Mouse (Mus musculus): ENCODE results near the gene Ndufs2.

Ndufs2 gene

DNA sequence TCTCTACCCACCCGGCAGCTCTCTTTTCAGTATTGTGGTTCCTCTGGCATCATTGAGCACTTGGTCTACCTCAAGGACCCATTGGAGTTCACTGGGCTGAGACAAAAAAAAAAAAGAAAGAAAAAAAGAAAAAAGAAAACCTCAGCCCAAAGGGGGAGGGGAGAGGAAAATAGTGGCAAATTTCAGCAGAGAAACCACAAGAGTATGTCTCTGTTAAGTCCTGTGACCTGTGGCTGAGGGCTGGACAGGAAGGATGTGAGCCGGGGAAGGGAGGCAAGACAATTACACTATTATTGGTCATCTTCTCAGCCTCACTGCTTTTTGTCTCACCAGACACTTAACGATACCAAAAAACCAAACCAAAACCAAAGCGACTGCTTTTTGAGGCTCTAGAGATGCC lies 19.3 kb downstream of the Ndufs2 start:
- no peak for DNase-seq (ENCODE audit: low read depth, low spot score)

DNA sequence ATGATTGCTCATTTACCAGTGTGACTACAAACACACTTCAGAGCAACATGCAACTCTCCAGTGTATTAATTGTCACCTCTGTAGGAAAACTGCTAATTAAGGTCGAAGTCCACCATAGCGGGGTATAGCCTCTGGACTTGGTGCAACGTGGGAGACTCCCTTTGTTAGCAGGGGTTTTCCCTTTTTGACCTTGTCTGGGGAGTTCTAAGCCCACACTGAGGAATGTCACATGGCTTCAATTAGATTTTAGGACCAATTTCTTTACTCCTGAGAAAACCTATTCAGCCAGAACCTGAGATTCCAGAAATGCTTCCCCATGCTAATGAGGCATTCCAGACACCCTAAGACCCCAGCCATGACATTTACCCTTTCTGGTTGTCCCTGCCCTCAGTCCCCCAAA lies 21.0 kb downstream of the Ndufs2 start:
- DNase-seq (ENCODE audit: low read depth, low spot score): no peak

DNA sequence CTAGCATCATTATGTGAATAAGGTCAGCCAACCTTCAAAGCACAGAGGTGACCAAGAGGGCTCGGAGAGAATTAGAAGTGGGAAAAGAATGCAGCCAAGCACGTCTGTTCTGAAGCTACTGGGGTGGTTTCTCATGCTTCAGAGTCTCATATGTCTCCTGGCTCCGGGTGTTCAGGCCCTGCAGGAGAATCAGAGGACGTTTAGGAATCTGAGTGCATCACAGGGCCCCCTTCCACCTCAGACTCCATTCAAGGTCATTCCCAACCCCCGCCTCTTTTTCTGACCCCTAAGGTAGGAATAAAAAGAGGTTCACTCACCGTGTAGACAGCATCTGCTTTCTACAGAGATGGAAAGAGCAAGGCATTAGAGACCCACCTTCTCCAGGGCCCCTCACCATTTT lies 21.4 kb downstream of the Ndufs2 start:
- no peak for DNase-seq (ENCODE audit: low read depth, low spot score)

DNA sequence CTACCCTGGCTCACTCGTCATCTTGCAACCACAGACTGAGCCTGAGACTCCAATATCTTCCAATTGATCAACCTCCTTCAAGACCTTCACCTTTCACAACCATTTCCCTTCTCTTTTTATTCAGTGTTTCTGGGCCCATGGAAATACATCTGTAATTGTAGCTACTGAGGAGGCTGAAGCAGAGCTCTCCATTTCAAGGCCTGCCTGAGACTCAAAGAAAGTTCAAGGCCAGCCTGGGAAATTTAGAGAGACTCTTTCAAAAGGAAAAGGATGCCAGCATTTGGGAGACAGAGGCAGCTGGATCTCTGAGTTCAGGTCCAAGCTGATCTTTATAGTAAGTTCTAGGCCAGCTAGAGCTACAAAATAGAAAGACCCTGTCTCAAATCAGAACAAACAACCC lies 23.3 kb downstream of the Ndufs2 start:
- no peak for DNase-seq (ENCODE audit: low read depth, low spot score)

DNA sequence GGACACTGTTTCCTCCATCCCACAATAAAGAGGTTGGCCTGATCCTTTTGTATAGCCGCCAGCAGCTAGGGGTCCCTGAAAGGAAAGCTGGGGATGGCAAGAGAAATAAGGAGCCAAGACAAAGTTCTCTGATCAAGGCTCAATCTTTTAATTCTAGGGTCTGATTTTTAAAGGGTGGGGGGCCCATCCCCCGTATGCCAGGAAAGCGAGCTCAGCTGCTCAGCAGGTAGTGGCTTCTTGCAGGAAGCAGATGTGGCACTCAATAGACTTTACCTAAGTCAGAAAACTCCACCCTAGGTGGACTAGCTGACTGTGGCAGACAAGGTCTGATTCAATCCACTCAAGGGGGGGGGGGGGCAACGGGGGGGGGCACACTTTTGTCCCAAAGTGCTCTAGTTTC lies 24.4 kb downstream of the Ndufs2 start:
- DNase-seq (ENCODE audit: low read depth, low spot score): no peak

DNA sequence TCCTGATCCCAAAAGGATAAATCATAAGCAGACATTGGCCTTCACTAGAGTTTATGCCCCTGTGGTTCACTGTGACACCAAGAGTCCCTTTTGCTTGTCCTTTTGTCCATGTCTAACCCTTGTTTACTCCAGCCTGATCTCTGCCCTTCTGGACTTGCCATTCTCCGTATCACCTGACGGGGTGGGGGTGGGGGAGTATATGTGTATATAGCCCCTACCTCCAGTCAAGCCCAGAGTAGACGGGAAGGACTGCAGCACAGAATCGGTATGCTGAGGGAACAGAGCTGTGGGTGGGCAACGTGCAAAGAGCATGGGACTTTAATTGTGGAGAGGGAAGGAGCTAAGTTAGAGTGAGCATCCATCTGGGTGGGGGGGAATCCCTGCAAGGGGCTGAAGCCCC lies 26.3 kb downstream of the Ndufs2 start, which contains the start of gene Apoa2:
Apoa2 (plus strand) TSS at position 198 of the 400 bp plus-strand sequence.
- DNase-seq (ENCODE audit: low read depth, low spot score): no peak

DNA sequence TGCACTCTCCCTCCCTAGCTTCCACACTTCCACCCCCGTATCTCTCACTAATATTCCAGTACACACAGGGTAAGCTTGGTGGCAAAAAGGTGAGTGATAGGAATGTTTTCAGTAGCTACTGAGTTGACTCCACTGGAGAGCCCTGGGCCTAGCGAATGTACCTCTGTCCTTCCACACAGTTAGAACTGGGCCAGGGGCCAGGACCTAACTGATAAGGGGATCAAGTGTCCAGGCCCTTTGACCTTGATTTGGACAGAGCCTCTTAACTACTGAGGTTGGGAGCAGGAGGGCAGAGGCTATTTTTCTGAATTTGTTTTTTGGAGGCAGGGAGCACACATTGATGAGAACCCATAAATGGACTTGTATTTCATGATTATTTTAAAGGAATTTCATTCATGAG lies 27.4 kb downstream of the Ndufs2 start:
- DNase-seq (ENCODE audit: low read depth, low spot score): no peak

DNA sequence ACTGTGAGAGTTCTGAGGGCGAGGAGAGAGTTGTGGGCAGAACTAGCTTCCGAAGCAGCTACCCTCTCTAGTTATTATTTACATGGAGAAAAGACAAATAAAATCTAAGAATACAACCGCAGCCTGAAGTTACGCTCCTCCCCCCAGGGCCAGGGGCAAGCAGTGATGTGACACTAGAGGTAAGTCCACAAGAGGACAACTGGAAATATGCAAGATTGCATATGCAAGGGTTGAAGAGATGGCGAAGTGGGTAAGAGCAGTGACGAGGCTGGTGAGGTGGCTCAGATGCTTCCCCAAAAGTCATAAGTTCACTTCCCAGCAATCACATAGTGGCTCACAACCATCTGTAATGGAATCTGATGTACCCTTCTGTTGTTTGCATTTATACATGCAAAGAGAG lies 28.0 kb downstream of the Ndufs2 start:
- no peak for DNase-seq (ENCODE audit: low read depth, low spot score)

DNA sequence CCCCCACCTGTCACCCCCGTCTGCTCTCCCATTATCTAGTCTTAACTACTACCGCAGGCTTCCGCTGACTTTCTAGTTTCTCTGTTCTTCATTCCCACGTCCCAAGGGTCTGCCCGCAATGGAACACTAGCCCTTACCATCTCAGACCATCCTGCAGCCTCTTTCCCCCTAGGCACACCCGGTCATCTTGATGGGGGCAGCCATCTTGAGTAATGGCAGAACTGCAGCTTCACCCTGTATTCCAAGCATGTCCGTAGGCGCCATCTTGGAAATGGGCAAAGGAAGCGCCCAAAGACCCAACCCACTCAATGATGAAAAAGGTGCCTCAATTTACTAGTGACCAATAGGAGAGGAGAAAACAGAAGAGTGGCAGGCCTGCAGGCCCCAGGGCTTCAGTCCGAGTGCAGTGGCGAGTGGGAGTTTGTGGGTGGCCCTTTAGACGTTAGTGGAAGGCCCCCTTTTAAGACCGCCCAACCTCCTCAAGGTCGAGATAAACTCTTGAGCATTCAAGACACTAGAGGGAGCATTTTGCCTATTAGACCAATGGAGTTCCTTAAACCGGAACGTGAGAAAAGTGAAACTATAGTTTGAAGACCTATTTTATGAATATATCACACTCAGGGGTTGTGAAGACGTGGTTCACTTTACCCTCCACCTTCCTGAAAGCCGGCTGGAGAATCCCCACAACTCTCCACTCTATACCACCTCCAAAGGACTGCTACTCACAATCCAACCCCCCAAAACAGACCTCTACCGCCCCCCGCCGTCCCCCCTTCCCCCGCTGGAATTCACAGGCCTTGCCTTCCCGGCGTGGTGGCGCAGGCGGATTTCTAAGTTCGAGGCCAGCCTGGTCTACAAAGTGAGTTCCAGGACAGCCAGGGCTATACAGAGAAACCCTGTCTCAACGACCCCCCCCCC lies 28.7 kb downstream of the Ndufs2 start, which contains the start of gene Tomm40l:
Tomm40l (minus strand) TSS at position 277 of the 918 bp plus-strand sequence.
- peak; percentile 100 for DNase-seq (ENCODE audit: low read depth, low spot score)

DNA sequence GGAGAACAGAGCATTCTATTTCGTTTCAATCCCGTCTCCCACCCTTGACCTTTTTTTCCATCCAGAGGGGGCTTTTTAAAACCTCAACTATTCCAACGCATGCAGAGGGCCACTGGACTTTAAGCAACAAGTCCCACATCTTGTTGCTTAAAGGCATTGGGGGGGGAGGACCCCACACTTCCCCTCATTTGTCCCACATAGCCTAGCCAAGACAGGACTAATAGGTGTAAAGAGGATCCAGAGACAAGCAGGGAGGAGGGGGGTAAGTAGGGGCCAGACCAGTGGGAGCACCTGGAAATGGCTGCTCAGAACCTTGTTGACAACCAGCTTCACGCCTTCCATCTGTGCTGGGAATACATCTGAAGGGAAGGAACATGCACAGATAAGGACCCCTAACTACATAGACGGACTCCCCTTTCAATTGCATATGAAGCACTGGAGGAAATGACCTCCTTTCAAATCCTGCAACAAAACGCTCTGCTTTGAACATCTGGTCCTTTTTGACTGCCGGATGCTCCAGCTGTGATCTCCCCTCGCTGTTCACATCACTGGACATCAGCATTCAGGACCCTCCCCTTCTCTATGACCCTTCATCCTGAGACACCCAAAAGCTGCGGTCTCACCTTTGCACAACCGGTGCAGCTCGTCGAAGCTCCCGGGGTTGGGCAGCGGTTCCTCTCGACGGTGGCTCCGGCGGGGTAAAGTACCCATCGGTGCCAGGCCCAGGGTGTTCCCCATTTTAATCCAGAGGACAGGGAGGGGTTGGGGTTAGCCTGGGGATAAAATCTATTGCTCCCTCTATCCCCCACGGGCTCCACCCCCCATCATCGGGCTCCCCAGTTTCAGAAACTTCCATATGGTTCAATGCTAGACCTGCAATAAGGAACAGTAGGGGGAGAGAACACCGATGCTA lies 29.7 kb downstream of the Ndufs2 start:
- no peak for DNase-seq (ENCODE audit: low read depth, low spot score)

DNA sequence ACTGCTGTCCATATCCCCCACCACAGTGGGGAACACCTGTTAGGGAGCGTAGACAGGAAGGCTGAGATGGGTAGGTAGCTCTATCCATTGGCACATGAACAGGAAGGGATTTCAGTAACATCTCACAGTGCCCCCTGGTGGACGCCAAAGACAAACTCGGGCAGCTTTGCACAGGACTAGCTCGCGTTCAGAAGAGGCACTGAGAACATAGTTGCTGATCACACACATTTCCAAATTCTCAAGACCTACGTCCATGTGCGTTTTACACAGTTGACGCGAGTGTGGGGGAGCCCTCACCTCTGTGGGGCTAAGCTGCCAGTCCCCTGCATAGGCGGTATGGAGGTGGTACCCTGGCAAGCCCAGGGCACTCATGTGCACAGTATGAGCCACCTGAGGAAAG lies 30.3 kb downstream of the Ndufs2 start:
- DNase-seq (ENCODE audit: low read depth, low spot score): peak; percentile 96

DNA sequence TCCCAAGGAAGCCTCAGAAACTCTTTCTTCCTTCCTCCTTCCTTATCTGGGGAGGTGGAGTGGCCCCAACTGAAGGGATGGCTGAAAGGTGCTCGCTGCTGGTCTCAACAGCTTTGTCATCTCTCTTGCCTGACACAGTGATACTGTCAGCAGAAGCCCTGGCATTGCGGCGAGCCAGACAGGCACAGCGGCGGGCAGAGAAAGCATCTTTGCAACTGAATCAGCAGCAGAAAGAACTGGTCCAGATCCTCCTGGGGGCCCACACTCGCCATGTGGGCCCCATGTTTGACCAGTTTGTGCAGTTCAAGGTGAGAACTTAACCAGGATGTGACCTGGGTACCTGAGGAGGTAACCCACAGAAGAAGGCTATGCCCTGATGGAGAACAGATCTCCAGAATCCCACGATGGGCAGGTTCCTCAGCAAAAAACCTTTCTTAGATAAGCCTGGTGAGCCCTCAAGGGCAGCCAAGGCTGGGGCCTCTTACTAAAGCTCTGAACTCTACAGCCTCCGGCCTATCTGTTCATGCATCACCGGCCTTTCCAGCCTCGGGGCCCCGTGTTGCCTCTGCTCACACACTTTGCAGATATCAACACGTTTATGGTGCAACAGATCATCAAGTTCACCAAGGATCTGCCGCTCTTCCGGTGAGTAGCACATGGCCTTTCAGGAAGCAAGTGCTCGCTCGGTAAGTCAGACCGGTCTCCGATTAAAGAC lies 34.8 kb downstream of the Ndufs2 start:
- DNase-seq (ENCODE audit: low read depth, low spot score): no peak

DNA sequence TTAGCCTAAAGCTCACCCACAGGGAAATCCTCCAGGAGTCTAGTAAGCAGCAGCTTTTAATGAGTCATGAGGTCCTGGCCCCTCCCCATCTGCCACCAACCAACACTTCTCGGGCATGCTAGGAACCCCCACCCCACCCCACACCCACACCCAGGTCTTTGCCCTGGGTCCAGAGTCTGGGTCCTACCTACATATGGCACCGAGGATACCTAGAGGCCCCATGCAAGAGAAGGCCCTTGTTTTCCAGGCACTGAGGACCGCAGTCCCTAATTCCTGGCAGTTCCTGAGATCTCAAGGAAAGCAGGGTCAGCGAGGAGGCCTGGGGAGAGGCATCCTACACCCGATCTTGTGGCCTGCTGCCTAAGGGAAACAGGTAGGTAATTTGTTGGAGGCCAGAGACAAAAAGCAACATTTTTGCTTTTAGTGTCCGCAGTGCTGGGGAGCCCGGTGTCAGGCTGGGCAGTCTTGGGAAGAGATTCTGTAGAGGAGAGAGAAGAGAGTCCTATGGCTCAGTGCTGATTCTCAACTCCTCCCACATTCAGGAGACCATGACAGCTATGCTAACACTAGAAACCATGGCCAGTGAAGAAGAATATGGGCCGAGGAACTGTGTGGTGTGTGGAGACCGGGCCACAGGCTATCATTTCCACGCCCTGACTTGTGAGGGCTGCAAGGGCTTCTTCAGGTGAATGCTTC lies 37.2 kb downstream of the Ndufs2 start, which contains the start of gene Nr1i3:
Nr1i3 (plus strand) TSS at position 170 of the 696 bp plus-strand sequence.
- no peak for DNase-seq (ENCODE audit: low read depth, low spot score)

DNA sequence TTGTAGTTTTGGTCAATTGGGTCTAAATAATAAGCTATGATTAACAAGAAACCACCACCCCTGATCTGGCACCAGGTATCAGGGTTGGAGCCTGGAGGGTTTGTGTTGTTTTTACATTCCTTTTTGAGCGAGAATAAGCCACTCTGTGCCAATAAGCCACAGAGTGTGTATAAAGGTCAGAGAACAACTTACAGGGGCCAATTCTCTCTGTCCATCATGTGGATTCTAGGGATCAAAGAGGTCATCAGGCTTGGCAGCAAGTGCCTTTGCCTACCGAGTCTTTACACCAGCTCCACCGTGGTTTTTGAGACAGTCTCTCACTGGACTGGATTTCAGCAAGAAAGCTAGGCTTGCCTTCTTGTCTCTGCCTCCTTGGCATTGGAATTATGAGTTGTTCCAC lies 38.3 kb downstream of the Ndufs2 start:
- DNase-seq (ENCODE audit: low read depth, low spot score): no peak

DNA sequence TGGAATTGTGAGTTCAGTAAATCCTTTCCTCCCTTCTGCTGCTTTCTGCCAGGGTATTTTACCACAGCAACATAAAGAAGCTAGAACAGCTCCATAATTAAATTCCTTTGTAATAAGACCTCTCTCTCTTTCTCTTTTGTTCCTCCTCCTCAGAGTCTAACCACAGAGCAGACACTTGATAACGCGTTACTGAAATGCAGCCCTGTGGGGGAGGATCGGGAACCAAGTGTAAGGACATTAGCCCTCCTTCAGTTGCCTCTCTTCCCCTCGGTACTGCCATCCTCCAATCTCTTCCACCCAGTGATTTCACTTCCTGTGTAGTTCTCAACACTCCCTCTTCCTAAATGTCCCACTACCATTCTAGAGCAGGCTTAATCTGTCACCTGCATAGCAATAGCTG lies 41.8 kb downstream of the Ndufs2 start:
- peak; percentile 42 for DNase-seq (ENCODE audit: low read depth, low spot score)

DNA sequence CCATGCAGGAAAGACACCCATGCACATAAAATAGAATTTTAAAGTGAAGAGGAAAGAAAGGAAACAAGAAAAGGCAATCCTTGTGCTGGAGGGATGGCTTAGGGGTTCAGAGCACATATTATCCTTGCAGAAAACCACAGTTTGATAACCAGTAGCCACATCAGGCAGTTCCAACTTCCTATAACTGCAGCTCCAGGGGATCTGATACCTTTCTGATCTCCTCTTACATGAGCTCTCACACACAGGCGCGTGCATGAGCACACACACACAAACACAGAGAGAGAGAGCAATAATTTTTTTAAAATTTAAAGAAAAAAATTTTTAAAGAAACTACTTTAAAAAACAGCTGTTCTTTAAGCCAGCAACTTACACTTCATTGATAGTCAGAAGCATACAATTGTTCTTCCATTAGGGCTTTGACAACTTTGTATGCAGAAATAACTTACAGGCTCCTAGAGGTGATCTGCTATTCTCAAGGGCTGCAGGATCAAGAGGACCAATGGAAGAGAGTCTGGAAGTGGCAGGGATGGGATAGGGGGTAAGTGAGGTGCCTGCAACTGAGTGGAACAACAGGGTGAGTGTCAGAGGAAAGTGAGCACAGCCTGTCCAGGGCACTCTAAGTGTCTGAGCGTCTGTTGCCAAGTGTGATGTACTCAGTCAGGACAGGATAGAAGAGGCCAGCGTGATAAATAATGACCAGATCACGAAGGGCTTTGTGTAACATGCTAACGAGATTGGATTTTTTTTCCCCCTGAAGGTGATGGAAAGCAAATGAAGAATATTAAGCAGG lies 45.3 kb downstream of the Ndufs2 start:
- DNase-seq (ENCODE audit: low read depth, low spot score): no peak

DNA sequence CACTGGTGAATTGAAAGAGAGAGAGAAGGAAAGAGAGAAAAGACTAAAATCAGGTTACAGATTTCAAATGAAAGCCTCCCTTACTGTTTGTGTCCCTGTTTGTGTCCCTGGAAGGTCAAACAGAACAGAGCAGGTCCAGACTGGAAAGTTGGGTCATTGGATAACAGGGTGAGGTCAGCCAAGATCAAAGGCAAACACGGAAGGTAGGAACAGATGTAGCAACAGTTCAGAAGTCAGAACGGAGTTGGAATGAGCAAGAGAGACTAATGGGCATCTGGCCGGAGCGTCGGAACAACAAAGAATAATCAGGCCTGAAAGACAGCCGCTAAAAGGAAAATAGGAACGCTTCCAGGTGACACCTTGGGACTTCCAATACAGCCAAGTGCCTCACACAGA lies 46.9 kb downstream of the Ndufs2 start:
- DNase-seq (ENCODE audit: low read depth, low spot score): no peak

DNA sequence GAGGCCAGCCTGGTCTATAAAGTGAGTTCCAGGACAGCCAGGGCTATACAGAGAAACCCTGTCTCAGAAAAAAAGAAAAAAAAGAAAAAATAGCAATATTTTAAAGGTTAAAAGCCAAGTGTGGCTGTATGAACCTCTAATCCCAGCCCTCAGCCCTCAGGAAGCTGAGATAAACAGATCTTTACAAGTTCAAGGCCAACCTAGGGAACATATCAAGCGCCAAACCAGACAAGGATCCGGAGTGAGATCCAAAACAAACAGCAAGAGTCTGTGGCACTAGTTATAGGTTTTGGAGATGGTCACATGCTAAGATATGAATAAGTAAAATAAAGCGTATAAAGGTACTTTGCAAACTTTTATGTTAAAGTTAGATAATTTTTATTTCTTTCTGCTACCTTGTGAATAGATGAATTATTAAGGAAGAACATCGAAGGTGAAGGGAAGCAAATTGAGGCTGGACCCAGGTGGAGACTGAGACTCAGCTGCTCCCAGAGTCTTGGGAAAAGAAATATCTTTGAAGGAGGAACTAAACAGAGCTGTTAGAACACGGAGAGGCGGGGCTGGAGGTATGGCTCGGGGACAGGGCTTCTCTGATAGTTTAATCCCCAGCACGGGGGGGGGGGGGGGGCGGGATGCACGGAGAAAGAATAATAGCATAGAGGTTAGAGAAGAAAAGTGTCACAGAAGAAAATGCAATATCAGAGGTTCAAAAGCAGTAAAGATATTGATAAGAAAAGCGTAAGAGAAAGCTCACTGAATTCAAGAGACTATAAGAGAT lies 47.5 kb downstream of the Ndufs2 start:
- DNase-seq (ENCODE audit: low read depth, low spot score): no peak

DNA sequence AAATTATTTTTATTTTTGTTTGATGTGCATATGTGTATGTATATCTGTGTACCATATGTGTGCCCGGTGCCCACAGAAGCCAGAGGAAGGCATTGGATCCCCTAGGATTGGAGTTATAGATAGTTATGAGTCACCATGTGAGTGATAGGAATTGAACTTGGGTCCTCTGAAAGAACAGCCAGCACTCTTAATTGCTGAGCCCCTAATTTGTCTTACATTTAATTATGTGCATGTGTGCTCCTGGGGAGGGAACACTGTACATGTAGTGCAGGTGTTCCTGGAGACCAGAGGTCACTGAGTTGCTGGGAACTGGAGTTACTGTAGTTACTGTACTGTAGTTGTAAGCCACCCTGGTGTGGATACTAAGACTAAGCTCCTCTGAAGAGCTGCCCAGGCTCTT lies 50.4 kb downstream of the Ndufs2 start:
- no peak for DNase-seq (ENCODE audit: low read depth, low spot score)

Data from brain, adult 2 months (tissue).